Mouse (Mus musculus) stomach, postnatal 0 days (tissue): Measurements from ENCODE around the gene Trmt5.

Experiments
- CTCF ChIP-seq: IDR thresholded peaks from 2 replicates; pipeline ENCODE4 v1.5.1; 2016; ENCODE audit warnings: antibody characterized with exemption, low read depth, mild to moderate bottlenecking, moderate library complexity
- EP300 ChIP-seq: optimal IDR thresholded peaks from 2 replicates; pipeline ENCODE3; 2016; ENCODE audit warnings: antibody characterized with exemption

DNA sequence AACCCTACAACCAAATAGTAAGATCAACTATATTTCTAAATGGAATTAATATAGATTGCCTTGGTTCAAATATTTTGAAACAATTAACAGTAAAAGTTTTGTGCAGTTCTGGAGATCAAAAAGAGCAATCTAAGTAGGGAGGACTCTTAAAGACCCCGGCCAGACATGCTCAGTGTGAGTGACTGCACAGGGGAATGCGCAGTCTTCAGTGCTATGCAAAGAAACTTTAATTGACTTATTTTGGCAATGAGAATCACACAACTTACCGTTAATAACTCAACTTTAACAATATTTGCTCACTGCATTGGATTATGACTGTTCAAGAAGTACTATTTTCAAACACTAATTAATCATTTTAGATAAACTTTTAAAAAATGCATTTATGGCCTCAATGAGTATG lies 17.0 kb downstream of the Trmt5 start:
- TF ChIP-seq CTCF (no peak), EP300 (no peak)
